Mouse (Mus musculus): ENCODE results near the gene Dmgdh. TPM values are rescaled to one million over a fixed set of nuclear protein-coding genes. Genes with fewer than 3 reads are reported as not detected.

Dmgdh gene
- polyA plus RNA-seq, 1 experiment, result not detected

DNA sequence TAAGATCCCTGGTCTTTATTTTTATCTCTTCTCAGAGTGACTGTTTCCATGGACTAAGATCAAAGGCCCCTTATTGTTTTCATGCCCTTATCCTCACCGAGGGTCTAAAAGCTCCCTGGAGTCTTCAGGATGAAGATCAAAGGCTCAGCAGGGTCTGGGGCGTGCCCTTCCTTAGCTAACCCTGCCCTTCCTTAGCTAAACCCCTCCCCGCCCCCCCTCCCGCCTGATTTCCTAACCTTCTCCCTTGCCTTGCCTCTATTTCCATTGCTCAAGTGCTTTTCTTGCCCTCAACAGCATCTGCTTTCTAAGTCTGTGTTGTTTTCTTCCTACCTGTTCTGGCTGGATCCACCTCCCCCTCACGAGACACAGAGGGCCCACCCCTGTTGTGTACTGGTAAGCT is 13.1 kb downstream of the Dmgdh start:
- no peak for TF ChIP-seq GATA1 (IDR thresholded peaks at IDR 0.05; ENCODE audit: low read length)

DNA sequence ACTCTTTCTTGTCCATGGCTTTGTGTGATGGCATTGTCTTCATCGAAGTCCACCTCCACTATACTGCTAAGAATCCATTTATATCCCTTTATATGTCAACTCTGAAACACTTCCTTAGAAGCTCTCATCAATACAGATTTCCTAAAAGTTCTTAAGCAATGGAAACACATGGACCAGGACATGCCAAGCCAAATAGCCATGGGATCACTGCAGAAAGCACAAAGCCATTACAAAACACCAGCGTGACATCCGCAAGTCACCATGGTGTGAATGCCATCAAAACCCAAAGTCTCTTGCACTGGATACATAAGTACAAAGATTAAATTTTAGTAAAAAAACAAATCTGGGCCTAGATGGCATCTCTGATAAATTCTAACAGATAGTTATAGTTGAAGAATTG is 15.3 kb downstream of the Dmgdh start:
- TF ChIP-seq GATA1 (IDR thresholded peaks at IDR 0.05; ENCODE audit: low read length), result no peak

DNA sequence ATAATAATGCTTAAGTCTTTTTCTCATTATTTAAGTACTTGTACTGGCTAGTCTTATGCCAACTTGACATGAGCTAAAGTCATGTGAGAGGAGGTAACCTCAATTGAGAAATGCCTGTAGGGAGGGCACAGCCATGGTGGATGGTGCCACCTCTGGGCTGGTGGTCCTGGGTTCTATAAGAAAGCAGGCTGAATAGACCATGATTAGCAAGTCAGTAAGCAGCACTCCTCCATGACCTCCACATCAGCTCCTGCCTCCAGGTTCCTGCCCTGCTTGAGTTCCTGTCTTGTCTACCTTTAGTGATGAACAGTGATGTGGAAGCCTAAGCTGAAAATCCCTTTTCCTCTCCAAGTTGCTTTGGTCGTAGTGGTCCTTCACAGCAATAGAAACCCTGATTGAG is 16.6 kb downstream of the Dmgdh start:
- no peak for TF ChIP-seq GATA1 (IDR thresholded peaks at IDR 0.05; ENCODE audit: low read length)

DNA sequence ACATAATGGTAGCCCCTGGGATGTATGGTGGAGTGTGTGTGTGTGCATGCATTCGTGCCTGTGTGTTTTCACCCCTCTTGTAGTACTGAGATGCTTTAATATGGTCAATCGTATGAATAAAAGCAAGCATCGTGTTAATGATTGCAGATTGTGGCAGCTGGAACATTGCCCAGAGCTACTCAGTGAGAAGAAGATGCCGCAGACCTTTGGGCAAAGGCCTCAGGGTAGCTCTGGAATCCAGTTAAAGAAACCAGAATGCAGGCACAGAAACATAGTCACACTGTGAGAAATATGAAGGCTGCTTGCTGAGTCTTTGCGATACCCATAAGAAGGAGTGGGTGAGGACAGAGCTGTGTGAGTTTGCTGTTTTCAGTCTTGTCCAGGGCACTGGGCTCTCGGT is 24.6 kb downstream of the Dmgdh start:
- TF ChIP-seq GATA1 (IDR thresholded peaks at IDR 0.05; ENCODE audit: low read length), result no peak

DNA sequence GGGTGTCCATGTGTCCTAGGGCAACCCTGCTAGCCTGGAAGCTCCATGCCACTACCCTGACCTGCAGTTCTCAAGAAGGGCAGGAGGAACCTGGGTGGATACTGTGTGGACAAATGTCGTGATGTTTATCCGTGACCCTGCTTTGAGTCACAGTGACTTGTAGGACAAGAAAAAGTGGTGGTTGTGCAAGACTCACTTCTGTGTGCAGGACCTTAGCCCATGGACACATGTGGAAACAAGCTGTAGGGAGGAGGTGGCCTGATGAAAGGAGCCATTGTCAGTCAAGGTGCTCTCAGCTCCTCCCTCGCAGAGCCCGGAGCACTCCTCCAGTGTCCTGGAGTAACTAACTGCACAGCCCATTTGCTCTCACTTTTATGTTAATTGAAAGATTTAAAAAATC is 31.5 kb downstream of the Dmgdh start:
- no peak for TF ChIP-seq GATA1 (IDR thresholded peaks at IDR 0.05; ENCODE audit: low read length)

DNA sequence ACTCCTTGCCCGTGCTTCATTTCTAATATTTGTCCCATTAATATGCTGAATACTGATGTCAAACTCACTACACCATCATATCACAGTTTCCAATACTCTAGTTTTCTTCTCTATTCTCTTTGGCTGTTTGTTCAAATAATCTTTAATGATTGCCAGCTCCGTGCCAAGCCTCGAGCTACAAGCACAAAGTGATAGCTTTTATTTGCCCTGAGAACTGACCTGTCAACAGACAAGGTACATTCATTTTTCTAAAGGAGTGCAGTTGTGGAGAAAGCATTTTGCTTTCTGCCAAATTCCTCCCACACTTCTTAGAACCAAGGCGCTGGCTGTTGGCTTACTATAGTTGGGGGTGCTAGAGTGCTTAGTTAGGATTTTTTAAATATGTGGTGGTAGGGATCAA is 33.0 kb downstream of the Dmgdh start:
- TF ChIP-seq GATA1 (IDR thresholded peaks at IDR 0.05; ENCODE audit: low read length), result no peak

DNA sequence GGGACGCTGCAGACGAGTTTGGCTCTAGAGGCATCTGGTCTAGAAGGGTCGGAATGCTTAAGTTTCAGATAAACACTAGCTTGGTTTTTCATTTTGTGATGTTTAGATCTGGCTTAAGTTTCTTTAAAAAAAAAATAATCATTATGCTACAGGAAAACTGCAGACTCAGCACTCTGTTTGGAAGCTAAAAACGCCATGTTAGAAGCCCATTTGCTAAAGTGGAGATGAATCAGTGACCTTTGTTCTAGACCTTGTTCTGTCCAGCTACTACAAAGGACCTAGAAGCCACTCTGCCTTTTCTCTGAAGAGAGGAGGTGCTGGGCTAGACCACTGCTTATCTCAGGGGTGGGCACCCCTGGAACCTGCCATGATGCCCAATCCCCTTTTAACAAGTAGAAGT is 36.1 kb downstream of the Dmgdh start:
- no peak for TF ChIP-seq GATA1 (IDR thresholded peaks at IDR 0.05; ENCODE audit: low read length)

DNA sequence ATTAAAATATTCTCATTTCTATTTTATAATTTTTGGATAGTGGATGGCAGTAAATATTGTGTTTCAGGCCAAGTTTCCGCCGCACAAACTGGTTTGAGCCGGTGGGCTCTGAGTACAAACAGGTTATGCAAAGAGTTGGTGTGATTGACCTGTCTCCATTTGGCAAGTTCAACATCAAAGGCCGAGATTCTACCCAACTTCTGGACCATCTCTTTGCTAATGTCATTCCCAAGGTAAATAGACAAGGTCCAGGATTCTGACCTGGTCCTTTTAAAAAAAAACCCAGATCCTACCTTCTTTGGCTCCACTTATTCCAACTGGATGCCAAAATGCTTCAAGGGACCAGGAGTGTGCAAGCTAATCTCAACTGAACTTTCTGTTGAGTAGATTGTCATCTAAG is 37.0 kb downstream of the Dmgdh start:
- no peak for TF ChIP-seq GATA1 (IDR thresholded peaks at IDR 0.05; ENCODE audit: low read length)

DNA sequence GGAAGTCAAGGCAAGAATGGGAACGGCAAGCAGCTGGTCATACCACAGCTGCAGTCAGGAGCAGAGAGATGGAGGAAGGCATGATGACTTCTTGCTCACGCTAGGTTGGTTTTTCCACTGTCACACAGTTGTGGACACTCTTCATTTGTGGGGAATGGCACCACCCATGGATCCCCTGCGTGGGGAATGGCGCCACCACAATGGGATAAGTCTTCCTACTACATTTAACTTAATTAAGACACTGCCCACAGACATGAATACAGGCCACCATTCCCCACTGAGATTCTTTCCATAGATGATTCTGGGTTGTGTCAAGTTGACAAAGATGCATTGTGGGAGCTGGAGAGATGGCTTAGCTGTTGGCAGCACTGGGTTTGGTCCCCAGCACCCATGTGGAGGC is 38.1 kb downstream of the Dmgdh start:
- TF ChIP-seq GATA1 (IDR thresholded peaks at IDR 0.05; ENCODE audit: low read length), result no peak

DNA sequence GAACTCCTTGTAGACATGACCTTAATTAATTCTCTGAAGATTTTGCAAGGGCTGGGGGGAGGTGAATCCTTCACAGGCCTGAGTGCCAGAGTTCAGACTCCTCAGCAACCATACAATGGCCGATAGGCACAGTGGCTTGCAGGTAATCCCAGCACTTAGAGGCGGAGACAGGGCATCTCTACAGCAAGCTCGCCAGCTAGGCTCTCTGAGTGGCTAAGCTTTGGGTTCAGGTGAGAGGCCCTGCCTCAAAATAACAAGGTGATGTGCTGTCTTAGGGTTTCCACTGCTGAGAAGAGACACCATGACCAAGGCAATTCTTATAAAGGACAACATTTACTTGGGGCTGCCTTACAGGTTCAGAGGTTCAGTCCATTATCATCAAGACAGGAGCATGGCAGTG is 39.6 kb downstream of the Dmgdh start:
- TF ChIP-seq GATA1 (IDR thresholded peaks at IDR 0.05; ENCODE audit: low read length), result no peak

DNA sequence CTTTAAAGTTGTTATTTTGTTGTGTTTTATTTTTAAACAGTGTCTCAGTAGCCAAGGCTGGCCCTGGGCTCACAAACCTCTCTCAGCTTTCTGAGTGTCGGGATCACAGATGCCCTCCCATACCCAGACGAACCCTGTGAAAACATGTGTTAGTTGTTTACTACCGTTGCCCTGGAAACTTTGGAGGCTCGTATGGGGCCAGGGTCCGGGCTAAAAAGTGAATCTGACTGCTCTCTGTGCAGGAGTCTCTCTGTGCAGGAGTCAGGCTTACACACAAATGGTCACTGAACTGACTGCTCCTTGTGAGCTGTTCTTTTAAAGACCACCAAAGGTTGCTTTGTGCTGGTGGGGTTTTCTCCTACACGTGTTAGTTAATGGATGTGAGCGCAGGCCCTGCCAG is 42.9 kb downstream of the Dmgdh start:
- no peak for TF ChIP-seq GATA1 (IDR thresholded peaks at IDR 0.05; ENCODE audit: low read length)

DNA sequence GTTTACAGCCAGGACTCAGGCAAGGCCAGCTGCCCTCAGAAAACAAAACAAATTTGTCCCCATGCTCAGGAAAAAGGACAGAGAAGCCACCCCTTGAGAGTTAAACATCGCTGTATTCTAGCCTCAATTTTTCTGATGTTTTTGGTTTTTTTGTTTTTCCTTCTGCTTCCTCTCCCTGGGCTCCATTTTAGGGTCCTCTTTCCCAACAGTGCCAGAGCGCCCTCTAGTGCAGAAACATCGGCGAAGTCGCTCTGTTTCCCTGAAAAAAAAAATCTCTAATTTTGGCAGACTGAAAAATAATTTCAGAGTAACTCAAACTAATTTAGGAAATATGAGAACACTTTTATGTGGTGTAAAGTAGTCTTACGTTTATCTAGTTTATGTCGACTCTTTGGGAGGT is 44.7 kb downstream of the Dmgdh start:
- no peak for TF ChIP-seq GATA1 (IDR thresholded peaks at IDR 0.05; ENCODE audit: low read length)

DNA sequence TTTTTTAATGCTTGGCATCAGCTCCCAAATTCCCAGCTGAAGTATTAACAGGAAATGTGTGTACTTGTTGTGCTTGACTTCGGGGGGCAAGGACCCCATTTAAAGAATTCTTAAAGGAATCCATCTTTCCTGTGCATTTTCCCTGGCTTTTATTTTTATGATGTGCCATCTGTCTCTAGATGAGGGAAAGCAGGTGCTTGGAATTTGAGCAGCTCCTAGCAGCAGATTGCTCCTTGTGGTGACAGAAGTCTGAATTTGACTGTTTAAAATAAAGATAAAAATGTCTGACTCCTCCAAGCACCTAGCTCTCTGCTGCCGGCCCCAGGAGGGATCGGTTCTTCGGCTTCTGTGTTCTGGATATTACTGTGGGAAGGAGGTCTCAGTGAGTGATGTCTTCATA is 47.7 kb downstream of the Dmgdh start:
- no peak for TF ChIP-seq GATA1 (IDR thresholded peaks at IDR 0.05; ENCODE audit: low read length)

DNA sequence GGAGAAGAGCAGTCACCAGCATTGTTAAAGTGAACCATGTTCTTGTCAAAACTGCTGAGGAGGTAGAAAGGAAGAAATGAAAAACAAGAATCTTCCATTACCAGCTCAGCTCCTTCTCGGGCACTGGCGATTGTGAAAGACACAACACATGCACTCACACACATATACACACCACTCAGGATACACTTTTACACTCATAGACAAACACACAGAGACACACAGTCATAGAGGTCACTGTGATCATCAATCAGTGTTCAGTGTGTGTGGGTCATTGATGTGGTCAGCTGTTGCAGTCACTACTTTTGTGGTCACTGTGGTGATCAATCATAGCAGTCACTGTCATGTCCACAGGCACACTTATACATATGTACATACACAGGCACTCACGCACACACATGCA is 49.2 kb downstream of the Dmgdh start:
- no peak for TF ChIP-seq GATA1 (IDR thresholded peaks at IDR 0.05; ENCODE audit: low read length)

DNA sequence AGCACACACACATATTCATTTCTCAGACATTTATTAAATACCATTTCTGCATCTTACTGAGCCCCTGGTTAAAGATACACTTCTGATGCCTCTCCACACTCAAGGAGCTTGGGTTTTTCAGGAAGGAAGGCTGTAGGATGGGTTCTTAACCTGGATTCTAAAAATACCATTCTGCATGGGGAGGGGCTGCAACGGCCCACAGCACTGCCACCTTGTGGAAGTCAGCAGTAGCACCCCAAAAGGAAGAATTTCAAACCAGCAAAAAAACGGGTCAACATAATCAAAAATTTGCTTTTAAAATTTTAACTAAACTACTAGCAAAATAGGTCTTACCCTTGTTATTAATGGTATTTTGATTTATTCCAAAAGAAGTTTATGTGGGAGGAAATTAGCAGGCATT is 50.0 kb downstream of the Dmgdh start:
- TF ChIP-seq GATA1 (IDR thresholded peaks at IDR 0.05; ENCODE audit: low read length), result no peak

DNA sequence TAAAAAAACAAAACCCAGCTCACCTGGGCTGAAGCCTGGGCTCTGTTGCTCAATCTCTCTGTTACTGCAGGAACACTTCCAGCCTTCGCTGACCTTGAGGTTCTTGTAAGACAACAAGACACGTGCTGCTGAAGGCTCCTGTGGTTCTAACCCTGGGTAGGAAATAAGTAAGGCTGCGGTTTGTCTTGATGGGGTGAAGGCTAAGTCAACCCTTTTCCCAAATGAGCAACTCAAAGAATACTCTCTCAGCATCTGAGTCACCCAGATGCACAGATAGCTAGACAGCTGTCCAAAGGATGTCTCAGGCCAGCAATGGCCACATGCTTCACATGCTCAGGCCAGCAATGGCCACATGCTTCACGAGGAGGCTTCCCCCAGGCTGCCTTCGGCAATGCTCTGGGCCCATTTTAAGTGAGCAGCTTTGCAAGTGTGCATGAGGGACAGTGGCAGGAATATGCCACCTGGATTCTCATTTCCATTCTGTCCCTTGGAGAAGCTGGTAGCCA is 61.0 kb downstream of the Dmgdh start:
- TF ChIP-seq GATA1 (IDR thresholded peaks at IDR 0.05; ENCODE audit: low read length), result no peak

DNA sequence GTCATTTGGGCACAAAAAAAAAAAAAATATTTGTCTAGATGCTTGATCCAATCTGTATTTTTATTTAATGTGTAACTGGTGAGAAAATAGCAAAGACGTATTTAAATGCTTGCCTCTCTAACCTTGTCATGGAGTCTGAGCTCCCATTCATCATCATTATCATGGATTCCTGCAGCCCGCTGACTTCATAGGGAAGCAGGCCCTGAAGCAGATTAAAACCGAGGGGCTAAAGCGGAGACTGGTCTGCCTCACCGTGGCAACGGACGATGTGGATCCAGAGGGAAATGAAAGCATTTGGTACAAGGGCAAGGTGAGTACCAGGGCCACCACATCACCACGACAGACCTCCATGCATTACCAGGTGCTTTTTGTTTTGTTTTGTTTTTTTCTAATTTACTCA is 69.9 kb downstream of the Dmgdh start:
- TF ChIP-seq GATA1 (IDR thresholded peaks at IDR 0.05; ENCODE audit: low read length), result no peak
